Mouse (Mus musculus) neural tube, embryonic 10.5 days (tissue): ENCODE data around the gene Pdgfd.
A peak's percentile ranks its signal among the peaks of the same experiment; 100 is the strongest.
"Not testable (repeated sequence)": the region's sequence is repeated elsewhere in the genome, so short reads cannot be mapped to it uniquely, and the experiment has no call there.

ENCODE experiments used
- DNase-seq: peaks from one replicate; pipeline ENCODE4 v3.0.0-alpha.2; 2017; ENCODE audit warnings: low spot score; ENCODE audit errors: extremely low spot score

Pdgfd gene

GRCm38 (mm10) chr9:6168391-6169037 is at the start of gene Pdgfd:
TSS of gene Pdgfd (plus strand) at chr9:6168584.
- DNase-seq, result peak; percentile 74

- DNase-seq, result no peak
Observed at GRCm38 (mm10) chr9:6169038-6169431, 651 bp downstream of the Pdgfd start.

GRCm38 (mm10) chr9:6170962-6171361 is 2.6 kb downstream of the Pdgfd start:
- DNase-seq, result peak; percentile 13

GRCm38 (mm10) chr9:6173276-6173675 is 4.9 kb downstream of the Pdgfd start:
- DNase-seq, result no peak

- DNase-seq, result no peak
Observed at GRCm38 (mm10) chr9:6175731-6176130, 7.3 kb downstream of the Pdgfd start.

- DNase-seq, result no peak
Observed at GRCm38 (mm10) chr9:6182307-6182923, 14.0 kb downstream of the Pdgfd start.

GRCm38 (mm10) chr9:6187955-6188354 is 19.6 kb downstream of the Pdgfd start:
- DNase-seq, result no peak

- DNase-seq, result no peak
Observed at GRCm38 (mm10) chr9:6193352-6193751, 25.0 kb downstream of the Pdgfd start.

GRCm38 (mm10) chr9:6212862-6213261 is 44.5 kb downstream of the Pdgfd start:
- DNase-seq, result no peak

GRCm38 (mm10) chr9:6217505-6217904 is 49.1 kb downstream of the Pdgfd start:
- no peak for DNase-seq

- not testable (repeated sequence) for DNase-seq
Observed at GRCm38 (mm10) chr9:6235982-6236381, 67.6 kb downstream of the Pdgfd start.

GRCm38 (mm10) chr9:6250320-6250719 is 81.9 kb downstream of the Pdgfd start:
- DNase-seq, result no peak

GRCm38 (mm10) chr9:6251990-6252389 is 83.6 kb downstream of the Pdgfd start:
- DNase-seq, result no peak

- no peak for DNase-seq
Observed at GRCm38 (mm10) chr9:6257072-6257471, 88.7 kb downstream of the Pdgfd start.

- DNase-seq, result no peak
Observed at GRCm38 (mm10) chr9:6264820-6265219, 96.4 kb downstream of the Pdgfd start.

GRCm38 (mm10) chr9:6269796-6270280 is 101.5 kb downstream of the Pdgfd start, which contains the start of gene Ddi1:
TSS of gene Ddi1 (minus strand) at chr9:6269846.
- no peak for DNase-seq

GRCm38 (mm10) chr9:6276395-6276794 is 108.0 kb downstream of the Pdgfd start:
- no peak for DNase-seq

- DNase-seq, result no peak
Observed at GRCm38 (mm10) chr9:6277526-6277925, 109.1 kb downstream of the Pdgfd start.

GRCm38 (mm10) chr9:6286770-6287169 is 118.4 kb downstream of the Pdgfd start:
- no peak for DNase-seq

GRCm38 (mm10) chr9:6289211-6289696 is 120.9 kb downstream of the Pdgfd start:
- DNase-seq, result no peak

- no peak for DNase-seq
Observed at GRCm38 (mm10) chr9:6298547-6298946, 130.2 kb downstream of the Pdgfd start.

- DNase-seq, result no peak
Observed at GRCm38 (mm10) chr9:6302050-6302449, 133.7 kb downstream of the Pdgfd start.

GRCm38 (mm10) chr9:6304590-6304989 is 136.2 kb downstream of the Pdgfd start:
- no peak for DNase-seq
